Mouse (Mus musculus) large intestine, adult 2 months (tissue): ENCODE measurements around the gene Zfp13. TPM values are rescaled to one million over a fixed set of nuclear protein-coding genes. Genes with fewer than 3 reads are reported as not detected.
A peak's percentile ranks its signal among the peaks of the same experiment; 100 is the strongest.

Experiments
- DNase-seq: peaks from one replicate; pipeline ENCODE4 v3.0.0-alpha.2; 2012; ENCODE audit warnings: low read depth, low spot score
- WGBS: fragments of 180-500 bp; shearing (Covaris S2); methylation state at CpG from one replicate; pipeline ENCODE4 v1.1.7; 2018; 5-methylcytosine and 5-hydroxymethylcytosine counted together
- polyA plus RNA-seq: library from polyadenylated mRNA; depleted of rRNA; stranded (reverse); fragments of >200 nt; gene quantifications from 2 replicates; pipeline ENCODE4 v1.2.3, GENCODE M21; 2012; rRNA removed

The Zfp13 gene
- 4.4 and 5.5 TPM in 2 replicates for polyA plus RNA-seq

GRCm38 (mm10) chr17:23598582-23599552 lies at the start of gene Zfp13:
TSS of gene Zfp13 (minus strand) at chr17:23599487.
- peak; percentile 91 for DNase-seq
- 2% methylated on average over 31 of the region's 31 CpGs for WGBS

GRCm38 (mm10) chr17:23645894-23646293 lies 46.6 kb upstream of the Zfp13 start:
- 57% methylated on average over 10 of the region's 10 CpGs for WGBS
- no peak for DNase-seq

- DNase-seq: no peak
- WGBS: 2% methylated on average over 58 of the region's 58 CpGs
Measured at GRCm38 (mm10) chr17:23644613-23645495, 45.6 kb upstream of the Zfp13 start, which contains the start of gene Mmp25. TSS of gene Mmp25 (minus strand) at chr17:23645277.

GRCm38 (mm10) chr17:23631241-23631640 lies 32.0 kb upstream of the Zfp13 start:
- 72% methylated on average over 8 of the region's 8 CpGs for WGBS
- no peak for DNase-seq

- no peak for DNase-seq
- 14% methylated on average over 22 of the region's 22 CpGs for WGBS
Measured at GRCm38 (mm10) chr17:23630195-23631020, 31.1 kb upstream of the Zfp13 start.

GRCm38 (mm10) chr17:23627813-23628212 lies 28.5 kb upstream of the Zfp13 start:
- 44% methylated on average over 7 of the region's 7 CpGs for WGBS
- DNase-seq: no peak

GRCm38 (mm10) chr17:23620351-23620750 lies 21.1 kb upstream of the Zfp13 start:
- DNase-seq: no peak
- WGBS: 77% methylated on average over 7 of the region's 7 CpGs

- WGBS: 28% methylated on average over 9 of the region's 9 CpGs
- DNase-seq: no peak
Measured at GRCm38 (mm10) chr17:23617087-23617486, 17.8 kb upstream of the Zfp13 start.

GRCm38 (mm10) chr17:23610361-23610800 lies 11.1 kb upstream of the Zfp13 start:
- 56% methylated on average over 28 of the region's 28 CpGs for WGBS

GRCm38 (mm10) chr17:23609612-23610011 lies 10.3 kb upstream of the Zfp13 start:
- 95% methylated on average over 24 of the region's 24 CpGs for WGBS
- DNase-seq: no peak

More at GRCm38 (mm10) chr17:23610361-23610800, 11.1 kb upstream of the Zfp13 start:
- peak; percentile 46 for DNase-seq

GRCm38 (mm10) chr17:23605220-23605619 lies 5.9 kb upstream of the Zfp13 start:
- no peak for DNase-seq
- 87% methylated on average over 8 of the region's 8 CpGs for WGBS

- 73% methylated on average over 7 of the region's 7 CpGs for WGBS
- DNase-seq: no peak
Measured at GRCm38 (mm10) chr17:23604394-23604793, 5.1 kb upstream of the Zfp13 start.

- no peak for DNase-seq
- WGBS: 64% methylated on average over 2 of the region's 2 CpGs
Measured at GRCm38 (mm10) chr17:23603542-23603941, 4.3 kb upstream of the Zfp13 start.

GRCm38 (mm10) chr17:23603077-23603476 lies 3.8 kb upstream of the Zfp13 start:
- WGBS: 69% methylated on average over 8 of the region's 8 CpGs
- no peak for DNase-seq

GRCm38 (mm10) chr17:23601836-23602585 lies 2.7 kb upstream of the Zfp13 start:
- 69% methylated on average over 10 of the region's 10 CpGs for WGBS
- DNase-seq: no peak

GRCm38 (mm10) chr17:23600641-23601622 lies 1.6 kb upstream of the Zfp13 start, which contains the start of gene Zscan10:
TSS of gene Zscan10 (plus strand) at chr17:23600856.
- WGBS: 86% methylated on average over 15 of the region's 15 CpGs
- DNase-seq: no peak

- 16% methylated on average over 7 of the region's 7 CpGs for WGBS
- DNase-seq: no peak
Measured at GRCm38 (mm10) chr17:23599605-23600063, 347 bp upstream of the Zfp13 start.
